Mouse (Mus musculus) CH12.LX (cell line): ENCODE results near the gene Psma6. TPM values are rescaled to one million over a fixed set of nuclear protein-coding genes. Genes with fewer than 3 reads are reported as not detected.
A peak's percentile ranks its signal among the peaks of the same experiment; 100 is the strongest.

Experiments
- DNase-seq: peaks from one replicate; pipeline ENCODE4 v3.0.0-alpha.2; 2013; ENCODE audit errors: extremely low read depth
- H3K27ac ChIP-seq: 2 replicates; pipeline ENCODE4 v1.5.1; 2012; ENCODE audit warnings: low read depth, mild to moderate bottlenecking, control low read depth, moderate library complexity; ENCODE audit not compliant: insufficient read depth
- H3K27me3 ChIP-seq: replicated peaks from 2 replicates; pipeline ENCODE3; 2012; ENCODE audit warnings: inconsistent platforms
- H3K36me3 ChIP-seq, 2 experiments: replicated peaks in 1 of 2; 2 replicates each; pipeline versions ENCODE3 to v1.6.1; 2012; ENCODE audit warnings: inconsistent platforms in 1 of 2, low read length in 1 of 2, mild to moderate bottlenecking in 1 of 2, mixed read lengths in 1 of 2, moderate library complexity in 1 of 2; ENCODE audit not compliant: control insufficient read depth in 1 of 2, insufficient read depth in 1 of 2
- H3K4me1 ChIP-seq, 2 experiments: 2 replicates each; pipeline ENCODE4 v1.6.1; 2012; ENCODE audit warnings: inconsistent platforms in 1 of 2, moderate library complexity in 1 of 2; ENCODE audit not compliant: insufficient read depth in 2 of 2, control insufficient read depth in 1 of 2
- H3K4me2 ChIP-seq: 2 replicates; pipeline ENCODE4 v1.6.1; 2012; ENCODE audit warnings: low read depth, mild to moderate bottlenecking, control low read depth; ENCODE audit not compliant: poor library complexity, insufficient read depth, severe bottlenecking
- H3K4me3 ChIP-seq, 3 experiments: fragments of 150-350 bp in 1 of 3; sonication (generic) in 1 of 3; replicated peaks in 1 of 3; 2 replicates each; pipeline versions ENCODE3 to v1.5.1; 2011 to 2012; ENCODE audit warnings: low read depth in 2 of 3, low read length in 2 of 3, mild to moderate bottlenecking in 2 of 3, moderate library complexity in 2 of 3, control low read depth in 1 of 3, improper control_type of control experiment in 1 of 3, inconsistent platforms in 1 of 3, mixed read lengths in 1 of 3; ENCODE audit not compliant: poor library complexity in 1 of 3
- H3K79me2 ChIP-seq: replicated peaks from 2 replicates; pipeline ENCODE4 v1.6.1; 2012; ENCODE audit warnings: mild to moderate bottlenecking, moderate library complexity; ENCODE audit not compliant: control insufficient read depth, poor library complexity, insufficient read depth, severe bottlenecking; ENCODE audit errors: extremely low read depth
- H3K9ac ChIP-seq: 2 replicates; pipeline ENCODE4 v1.6.1; 2012; ENCODE audit warnings: low read depth, mild to moderate bottlenecking, control low read depth, moderate library complexity; ENCODE audit not compliant: insufficient read depth
- H3K9me3 ChIP-seq: replicated peaks from 2 replicates; pipeline ENCODE3; 2012; ENCODE audit warnings: low read length, inconsistent platforms, mixed read lengths
- BHLHE40 ChIP-seq: IDR thresholded peaks from 2 replicates; pipeline ENCODE4 v1.6.1; 2011; ENCODE audit warnings: mild to moderate bottlenecking, low read depth, low read length, improper control_type of control experiment
- CHD1 ChIP-seq: IDR thresholded peaks from 2 replicates; pipeline ENCODE4 v1.6.1; 2012; ENCODE audit warnings: low read depth, low read length, improper control_type of control experiment, inconsistent platforms
- E2F4 ChIP-seq: IDR thresholded peaks from 2 replicates; pipeline ENCODE4 v1.6.1; 2011; ENCODE audit warnings: low read depth, low read length, improper control_type of control experiment; ENCODE audit not compliant: insufficient replicate concordance
- ELF1 ChIP-seq: IDR thresholded peaks from 2 replicates; pipeline ENCODE4 v1.6.1; 2014; ENCODE audit warnings: low read depth, mild to moderate bottlenecking, inconsistent platforms, low read length, improper control_type of control experiment
- GABPA ChIP-seq: IDR thresholded peaks from 2 replicates; pipeline ENCODE4 v1.6.1; 2012; ENCODE audit warnings: low read depth, low read length, improper control_type of control experiment, inconsistent platforms; ENCODE audit not compliant: insufficient replicate concordance
- IRF4 ChIP-seq: IDR thresholded peaks from 2 replicates; pipeline ENCODE4 v1.6.1; 2014; ENCODE audit warnings: low read depth, mild to moderate bottlenecking, inconsistent platforms, low read length, improper control_type of control experiment
- JUN ChIP-seq: IDR thresholded peaks from 2 replicates; pipeline ENCODE4 v1.6.1; 2011; ENCODE audit warnings: low read depth, mild to moderate bottlenecking, low read length, improper control_type of control experiment, moderate library complexity; ENCODE audit not compliant: insufficient read depth
- JUND ChIP-seq: conservative IDR thresholded peaks from 2 replicates; pipeline ENCODE4 v1.6.1; 2011; ENCODE audit warnings: low read depth, low read length, improper control_type of control experiment
- KAT2A ChIP-seq: IDR thresholded peaks from 2 replicates; pipeline ENCODE4 v1.6.1; 2012; ENCODE audit warnings: low read length, improper control_type of control experiment, inconsistent platforms; ENCODE audit not compliant: insufficient replicate concordance
- MAFK ChIP-seq: IDR thresholded peaks from 2 replicates; pipeline ENCODE4 v1.6.1; 2011; ENCODE audit warnings: low read length, improper control_type of control experiment; ENCODE audit not compliant: insufficient replicate concordance
- MAX ChIP-seq: IDR thresholded peaks from 2 replicates; pipeline ENCODE4 v1.6.1; 2011; ENCODE audit warnings: low read length, improper control_type of control experiment
- MAZ ChIP-seq: IDR thresholded peaks from 2 replicates; pipeline ENCODE4 v1.6.1; 2012; ENCODE audit warnings: low read depth, mild to moderate bottlenecking, inconsistent platforms, low read length, improper control_type of control experiment, moderate library complexity
- PAX5 ChIP-seq: IDR thresholded peaks from 2 replicates; pipeline ENCODE4 v1.6.1; 2012; ENCODE audit warnings: low read length, inconsistent platforms, mixed read lengths
- POLR2A ChIP-seq: IDR thresholded peaks from 2 replicates; pipeline ENCODE4 v1.6.1; 2011; ENCODE audit warnings: low read depth, mild to moderate bottlenecking, improper control_type of control experiment, low read length
- POLR2AphosphoS2 ChIP-seq: IDR thresholded peaks from 2 replicates; pipeline ENCODE4 v1.6.1; 2011; ENCODE audit warnings: low read depth, low read length, improper control_type of control experiment
- RAD21 ChIP-seq: IDR thresholded peaks from 2 replicates; pipeline ENCODE4 v1.6.1; 2011; ENCODE audit warnings: low read depth, mild to moderate bottlenecking, low read length, improper control_type of control experiment, moderate library complexity
- RCOR1 ChIP-seq: conservative IDR thresholded peaks from 2 replicates; pipeline ENCODE4 v1.6.1; 2012; ENCODE audit warnings: low read depth, mild to moderate bottlenecking, inconsistent platforms, low read length, improper control_type of control experiment
- SIN3A ChIP-seq: IDR thresholded peaks from 2 replicates; pipeline ENCODE4 v1.6.1; 2012; ENCODE audit warnings: low read length, improper control_type of control experiment, inconsistent platforms
- SMC3 ChIP-seq: IDR thresholded peaks from 2 replicates; pipeline ENCODE4 v1.6.1; 2011; ENCODE audit warnings: low read depth, low read length, improper control_type of control experiment
- TBP ChIP-seq: conservative IDR thresholded peaks from 2 replicates; pipeline ENCODE4 v1.6.1; 2011; ENCODE audit warnings: low read depth, low read length, improper control_type of control experiment
- UBTF ChIP-seq: IDR thresholded peaks from 2 replicates; pipeline ENCODE4 v1.6.1; 2012; ENCODE audit warnings: low read depth, mild to moderate bottlenecking, inconsistent platforms, low read length, improper control_type of control experiment, moderate library complexity
- USF1 ChIP-seq: IDR thresholded peaks from 2 replicates; pipeline ENCODE4 v1.6.1; 2014; ENCODE audit warnings: low read depth, mild to moderate bottlenecking, inconsistent platforms, low read length, improper control_type of control experiment
- USF2 ChIP-seq: conservative IDR thresholded peaks from 2 replicates; pipeline ENCODE4 v1.6.1; 2011; ENCODE audit warnings: low read depth, low read length, improper control_type of control experiment
- dilution Hi-C: fragments of 300-500 bp; cut with MboI; formaldehyde crosslinking; loops from 2 replicates; pipeline ENCODE4 v1.14.3; 2020; ENCODE audit warnings: low sequenced_read_pairs; ENCODE audit not compliant: extremely low pct_unique_long_range_greater_than_20kb, extremely low pct_ligation_motif_present
- in situ Hi-C: fragments of 300-500 bp; cut with MboI; formaldehyde crosslinking; loops from 3 replicates; pipeline ENCODE4 v1.14.3; 2019; ENCODE audit warnings: low sequenced_read_pairs, low pct_ligation_motif_present, low pct_unique_long_range_greater_than_20kb, mixed read lengths
- polyA plus RNA-seq: library from polyadenylated mRNA; unstranded; fragments of >175 nt; gene quantifications from 2 replicates; pipeline ENCODE4 v1.2.1, GENCODE M21; 2012; ENCODE audit warnings: low read depth; ENCODE audit not compliant: insufficient read length
- total RNA-seq, 2 experiments: library from RNA; depleted of rRNA; stranded (reverse); fragments of 300-350 nt in 1 of 2; fragments of >200 nt in 1 of 2; gene quantifications; 2 replicates each; pipeline ENCODE4 v1.2.3; 2012 to 2014

Gene Psma6
- total and polyA plus RNA-seq, 3 experiments, result 271 to 585 (median 307) TPM

GRCm38 (mm10) chr12:55426300-55426699, 42.3 kb downstream of the Psma6 start:
- H3K27ac ChIP-seq, result no peak overlapping the region
- no peak overlapping the region for H3K4me2 ChIP-seq
- H3K9me3 ChIP-seq, result peaks cover 2% of the 10 kb centered on the region
- no peak overlapping the region for H3K4me3 ChIP-seq
- no peak overlapping the region for H3K9ac ChIP-seq
- TF ChIP-seq MAZ (no peak), BHLHE40 (no peak), CHD1 (no peak), USF2 (no peak)
- H3K4me1 ChIP-seq, result peaks cover 18 to 53% of the 10 kb centered on the region in 2 experiments
- dilution Hi-C loops, result no loop called here
- no peaks in the 10 kb centered on the region for H3K79me2 ChIP-seq
- H3K36me3 ChIP-seq, result peaks cover 0 to 1% of the 10 kb centered on the region in 2 experiments
- no peaks in the 10 kb centered on the region for H3K27me3 ChIP-seq
- DNase-seq, result no peak
- in situ Hi-C loops, result no loop called here

- no peak for TF ChIP-seq MAX
- TF ChIP-seq JUN, result no peak
- TF ChIP-seq POLR2AphosphoS2, result no peak
- TF ChIP-seq IRF4, result no peak
- no peak for TF ChIP-seq JUND
- no peak for TF ChIP-seq SMC3
- TF ChIP-seq KAT2A, result no peak
- TF ChIP-seq SIN3A, result no peak
- TF ChIP-seq POLR2A, result no peak
- no peak for TF ChIP-seq E2F4
- TF ChIP-seq USF1, result no peak
- TF ChIP-seq UBTF, result no peak
- TF ChIP-seq ELF1, result no peak
- TF ChIP-seq RCOR1, result no peak
- no peak for TF ChIP-seq TBP
- no peak for TF ChIP-seq RAD21
- TF ChIP-seq GABPA, result no peak
- TF ChIP-seq PAX5, result no peak
- TF ChIP-seq MAFK, result no peak
- no peaks in the 10 kb centered on the region for H3K9me3 ChIP-seq
- H3K27me3 ChIP-seq, result no peaks in the 10 kb centered on the region
- H3K4me3 ChIP-seq, result no peak overlapping the region
- no peaks in the 10 kb centered on the region for H3K79me2 ChIP-seq
- H3K4me1 ChIP-seq, result peaks cover 25 to 56% of the 10 kb centered on the region in 2 experiments
- H3K9ac ChIP-seq, result peak overlapping the region; percentile 47; the same call in 1 of the 2 replicates
- DNase-seq, result no peak
- dilution Hi-C loops (no loop called here), in situ Hi-C loops (no loop called here)
- H3K36me3 ChIP-seq, result no peaks in the 10 kb centered on the region
- no peak overlapping the region for H3K4me2 ChIP-seq
- H3K27ac ChIP-seq, result peak overlapping the region; percentile 86
Observed at GRCm38 (mm10) chr12:55429201-55429600, 45.2 kb downstream of the Psma6 start.
